Mouse (Mus musculus) testis, adult 2 months (tissue): ENCODE results near the gene Ppib.

ENCODE experiments used
- CTCF ChIP-seq: fragments of 200-500 bp; IDR thresholded peaks from 2 replicates; pipeline ENCODE4 v1.5.1; 2012; ENCODE audit warnings: low read depth, mild to moderate bottlenecking, inconsistent platforms, low read length, moderate library complexity; ENCODE audit not compliant: control insufficient read depth, insufficient read depth, insufficient replicate concordance
- POLR2A ChIP-seq: fragments of 200-500 bp; IDR thresholded peaks from 2 replicates; pipeline ENCODE4 v1.6.1; 2012; ENCODE audit warnings: low read depth, mild to moderate bottlenecking, inconsistent platforms, low read length, moderate library complexity; ENCODE audit not compliant: control insufficient read depth

DNA sequence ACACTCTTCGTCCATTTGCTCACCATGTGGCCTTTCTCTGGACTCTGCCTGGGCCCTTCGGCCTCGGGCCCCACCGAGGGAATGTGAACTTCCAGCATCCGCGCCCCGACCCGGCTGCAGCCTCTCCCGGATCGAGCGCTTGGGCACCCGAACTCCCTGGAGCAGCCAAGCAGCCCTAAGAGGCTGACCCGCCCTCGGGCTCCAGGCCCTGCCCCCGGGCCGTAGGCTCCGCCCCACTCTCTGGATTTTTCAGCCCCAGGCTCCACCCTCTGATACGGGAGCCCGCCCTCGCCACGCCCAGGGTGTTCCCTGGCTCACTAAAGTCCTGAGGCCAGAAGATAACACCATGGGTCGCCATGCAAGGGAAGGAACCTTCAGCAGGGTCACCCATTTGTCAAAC is 9.6 kb downstream of the Ppib start, which contains the start of gene Snx22:
- no peak for TF ChIP-seq CTCF
- TF ChIP-seq POLR2A = no peak
